Mouse (Mus musculus) forebrain, embryonic 15.5 days (tissue): ENCODE measurements around the gene Aldh1l1. TPM values are rescaled to one million over a fixed set of nuclear protein-coding genes. Genes with fewer than 3 reads are reported as not detected.

ENCODE experiments used
- ATAC-seq: fragments of 200-750 bp; cut with Nextera tagmentation; replicated peaks from 2 replicates; pipeline ENCODE4 v1.8.0; 2017; ENCODE audit warnings: mild to moderate bottlenecking, moderate TSS enrichment, moderate library complexity
- H3K27ac ChIP-seq: fragments of 300-500 bp; sonication (generic); replicated peaks from 2 replicates; pipeline ENCODE4 v1.5.1; 2015; ENCODE audit warnings: mild to moderate bottlenecking, inconsistent platforms
- H3K27me3 ChIP-seq: fragments of 300-500 bp; sonication (generic); 2 replicates; pipeline ENCODE4 v1.6.1; 2015; ENCODE audit warnings: inconsistent platforms
- H3K36me3 ChIP-seq: fragments of 300-500 bp; sonication (generic); 2 replicates; pipeline ENCODE4 v1.6.1; 2015; ENCODE audit warnings: mild to moderate bottlenecking, inconsistent platforms
- H3K4me1 ChIP-seq: fragments of 300-500 bp; sonication (generic); 2 replicates; pipeline ENCODE4 v1.6.1; 2015; ENCODE audit warnings: inconsistent platforms
- H3K4me2 ChIP-seq: fragments of 300-500 bp; sonication (generic); replicated peaks from 2 replicates; pipeline ENCODE4 v1.6.1; 2015; ENCODE audit warnings: mild to moderate bottlenecking, inconsistent platforms
- H3K4me3 ChIP-seq: fragments of 300-500 bp; sonication (generic); 2 replicates; pipeline ENCODE4 v1.5.1; 2015; ENCODE audit warnings: mild to moderate bottlenecking, inconsistent platforms
- H3K9ac ChIP-seq: fragments of 300-500 bp; sonication (generic); replicated peaks from 2 replicates; pipeline ENCODE4 v1.6.1; 2015; ENCODE audit warnings: mild to moderate bottlenecking, inconsistent platforms
- H3K9me3 ChIP-seq: fragments of 300-500 bp; sonication (generic); 2 replicates; pipeline ENCODE4 v1.6.1; 2016; ENCODE audit warnings: inconsistent platforms
- WGBS: fragments of 180-500 bp; shearing (Covaris S2); methylation state at CpG from one replicate; pipeline ENCODE4 v1.1.7; 2015; ENCODE audit warnings: mixed read lengths; 5-methylcytosine and 5-hydroxymethylcytosine counted together
- polyA plus RNA-seq: library from polyadenylated mRNA; unstranded; fragments of >200 nt; fragmentation: Nextera tagmentation; extraction: Ambion mirVana; gene quantifications from 2 replicates; pipeline ENCODE4 v1.2.1, GENCODE M21; 2015

The Aldh1l1 gene
- polyA plus RNA-seq, 1 experiment from 2014 or later: 35.6 TPM

- no peak overlapping the region for H3K4me3 ChIP-seq
- no peak overlapping the region for H3K9ac ChIP-seq
- H3K27me3 ChIP-seq: no peaks in the 10 kb centered on the region
- no peaks in the 10 kb centered on the region for H3K36me3 ChIP-seq
- H3K4me1 ChIP-seq: no peaks in the 10 kb centered on the region
- H3K4me2 ChIP-seq: no peak overlapping the region
- WGBS: 70% methylated on average over 5 of the region's 5 CpGs
- no peak for ATAC-seq
- H3K27ac ChIP-seq: no peak overlapping the region
- H3K9me3 ChIP-seq: no peaks in the 10 kb centered on the region
Measured at GRCm38 (mm10) chr6:90588113-90588512, 101.9 kb downstream of the Aldh1l1 start.

- Histone ChIP-seq H3K9me3 (no peaks in the 10 kb centered on the region), H3K4me3 (no peak overlapping the region), H3K27ac (no peak overlapping the region), H3K36me3 (no peaks in the 10 kb centered on the region), H3K27me3 (no peaks in the 10 kb centered on the region), H3K4me2 (no peak overlapping the region), H3K4me1 (no peaks in the 10 kb centered on the region), H3K9ac (no peak overlapping the region)
- no peak for ATAC-seq
- whole genome bisulfite sequencing: 88% methylated on average over 1 of the region's 1 CpGs
Measured at GRCm38 (mm10) chr6:90590707-90591106, 104.5 kb downstream of the Aldh1l1 start.

GRCm38 (mm10) chr6:90594972-90595371 is 108.7 kb downstream of the Aldh1l1 start:
- no peaks in the 10 kb centered on the region for H3K9me3 ChIP-seq
- no peaks in the 10 kb centered on the region for H3K4me1 ChIP-seq
- ATAC-seq: no peak
- H3K4me3 ChIP-seq: no peak overlapping the region
- no peak overlapping the region for H3K4me2 ChIP-seq
- no peaks in the 10 kb centered on the region for H3K27me3 ChIP-seq
- no peaks in the 10 kb centered on the region for H3K36me3 ChIP-seq
- no peak overlapping the region for H3K27ac ChIP-seq
- 92% methylated on average over 1 of the region's 1 CpGs for WGBS
- no peak overlapping the region for H3K9ac ChIP-seq

- no peak for ATAC-seq
- WGBS: 84% methylated on average over 4 of the region's 4 CpGs
- Histone ChIP-seq H3K9me3 (no peaks in the 10 kb centered on the region), H3K4me2 (no peak overlapping the region), H3K27ac (no peak overlapping the region), H3K36me3 (no peaks in the 10 kb centered on the region), H3K27me3 (no peaks in the 10 kb centered on the region), H3K4me1 (no peaks in the 10 kb centered on the region), H3K4me3 (no peak overlapping the region), H3K9ac (no peak overlapping the region)
Measured at GRCm38 (mm10) chr6:90597060-90597459, 110.8 kb downstream of the Aldh1l1 start.

- no peak overlapping the region for H3K27ac ChIP-seq
- H3K4me2 ChIP-seq: no peak overlapping the region
- no peaks in the 10 kb centered on the region for H3K4me1 ChIP-seq
- no peaks in the 10 kb centered on the region for H3K27me3 ChIP-seq
- no peak overlapping the region for H3K9ac ChIP-seq
- H3K4me3 ChIP-seq: no peak overlapping the region
- WGBS: 77% methylated on average over 2 of the region's 2 CpGs
- ATAC-seq: no peak
- H3K36me3 ChIP-seq: no peaks in the 10 kb centered on the region
- no peaks in the 10 kb centered on the region for H3K9me3 ChIP-seq
Measured at GRCm38 (mm10) chr6:90597592-90597991, 111.4 kb downstream of the Aldh1l1 start.

- no peak overlapping the region for H3K4me3 ChIP-seq
- H3K27ac ChIP-seq: no peak overlapping the region
- ATAC-seq: no peak
- H3K36me3 ChIP-seq: no peaks in the 10 kb centered on the region
- no peaks in the 10 kb centered on the region for H3K4me1 ChIP-seq
- H3K27me3 ChIP-seq: no peaks in the 10 kb centered on the region
- H3K9me3 ChIP-seq: no peaks in the 10 kb centered on the region
- H3K9ac ChIP-seq: no peak overlapping the region
- WGBS: 89% methylated on average over 6 of the region's 6 CpGs
- H3K4me2 ChIP-seq: no peak overlapping the region
Measured at GRCm38 (mm10) chr6:90598197-90598596, 112.0 kb downstream of the Aldh1l1 start.

GRCm38 (mm10) chr6:90600351-90600750 is 114.1 kb downstream of the Aldh1l1 start:
- Histone ChIP-seq H3K4me3 (no peak overlapping the region), H3K9ac (no peak overlapping the region), H3K27ac (no peak overlapping the region), H3K4me1 (peaks cover 6% of the 10 kb centered on the region), H3K36me3 (no peaks in the 10 kb centered on the region), H3K4me2 (no peak overlapping the region), H3K9me3 (no peaks in the 10 kb centered on the region), H3K27me3 (no peaks in the 10 kb centered on the region; the same call in 1 of the 2 replicates)
- 84% methylated on average over 4 of the region's 4 CpGs for WGBS
- no peak for ATAC-seq

GRCm38 (mm10) chr6:90601736-90602135 is 115.5 kb downstream of the Aldh1l1 start:
- peaks cover 9% of the 10 kb centered on the region for H3K4me1 ChIP-seq
- ATAC-seq: no peak
- no peak overlapping the region for H3K9ac ChIP-seq
- H3K27ac ChIP-seq: no peak overlapping the region
- no peaks in the 10 kb centered on the region for H3K36me3 ChIP-seq
- no peak overlapping the region for H3K4me2 ChIP-seq
- H3K27me3 ChIP-seq: no peaks in the 10 kb centered on the region; the same call in 1 of the 2 replicates
- H3K4me3 ChIP-seq: no peak overlapping the region
- WGBS: 65% methylated on average over 7 of the region's 7 CpGs
- no peaks in the 10 kb centered on the region for H3K9me3 ChIP-seq

GRCm38 (mm10) chr6:90602304-90602703 is 116.1 kb downstream of the Aldh1l1 start:
- WGBS: 95% methylated on average over 3 of the region's 3 CpGs
- Histone ChIP-seq H3K9ac (no peak overlapping the region), H3K36me3 (no peaks in the 10 kb centered on the region), H3K9me3 (no peaks in the 10 kb centered on the region), H3K4me1 (peaks cover 9% of the 10 kb centered on the region), H3K4me3 (no peak overlapping the region), H3K27ac (no peak overlapping the region), H3K27me3 (no peaks in the 10 kb centered on the region; the same call in 1 of the 2 replicates), H3K4me2 (no peak overlapping the region)
- ATAC-seq: no peak

GRCm38 (mm10) chr6:90603126-90603525 is 116.9 kb downstream of the Aldh1l1 start:
- Histone ChIP-seq H3K4me1 (peaks cover 9% of the 10 kb centered on the region), H3K9ac (no peak overlapping the region), H3K27me3 (no peaks in the 10 kb centered on the region; the same call in 1 of the 2 replicates), H3K36me3 (no peaks in the 10 kb centered on the region), H3K9me3 (no peaks in the 10 kb centered on the region), H3K27ac (no peak overlapping the region), H3K4me3 (no peak overlapping the region), H3K4me2 (no peak overlapping the region)
- 64% methylated on average over 7 of the region's 7 CpGs for WGBS
- no peak for ATAC-seq

- Histone ChIP-seq H3K4me1 (peaks cover 9% of the 10 kb centered on the region), H3K9me3 (no peaks in the 10 kb centered on the region), H3K4me3 (peak overlapping the region; percentile 55), H3K4me2 (peak overlapping the region; percentile 79), H3K36me3 (no peaks in the 10 kb centered on the region), H3K27ac (no peak overlapping the region), H3K9ac (no peak overlapping the region), H3K27me3 (no peaks in the 10 kb centered on the region; the same call in 1 of the 2 replicates)
- WGBS: 70% methylated on average over 3 of the region's 3 CpGs
- ATAC-seq: peak; percentile 25
Measured at GRCm38 (mm10) chr6:90604130-90604529, 117.9 kb downstream of the Aldh1l1 start.

GRCm38 (mm10) chr6:90604533-90605297 is 118.5 kb downstream of the Aldh1l1 start, which contains the start of gene Slc41a3:
Slc41a3 (plus strand) TSS chr6:90604725.
- under 1% methylated on average over 49 of the region's 49 CpGs for WGBS
- no peak within 1 kb of the TSS for H3K27ac ChIP-seq
- peak within 1 kb of the TSS; percentile 55 for H3K4me3 ChIP-seq
- H3K27me3 ChIP-seq: no peaks in the 10 kb centered on the region; the same call in 1 of the 2 replicates
- peak; percentile 89 for ATAC-seq
- peak within 1 kb of the TSS; percentile 59 for H3K9ac ChIP-seq
- H3K4me1 ChIP-seq: peaks cover 9% of the 10 kb centered on the region
- H3K9me3 ChIP-seq: no peaks in the 10 kb centered on the region
- H3K4me2 ChIP-seq: peak within 1 kb of the TSS; percentile 79
- H3K36me3 ChIP-seq: no peaks in the 10 kb centered on the region

- no peaks in the 10 kb centered on the region; the same call in 1 of the 2 replicates for H3K27me3 ChIP-seq
- H3K9ac ChIP-seq: peak overlapping the region; percentile 59
- H3K36me3 ChIP-seq: no peaks in the 10 kb centered on the region
- peaks cover 9% of the 10 kb centered on the region for H3K4me1 ChIP-seq
- ATAC-seq: no peak
- no peaks in the 10 kb centered on the region for H3K9me3 ChIP-seq
- 17% methylated on average over 5 of the region's 5 CpGs for WGBS
- peak overlapping the region; percentile 55 for H3K4me3 ChIP-seq
- H3K4me2 ChIP-seq: peak overlapping the region; percentile 79
- no peak overlapping the region for H3K27ac ChIP-seq
Measured at GRCm38 (mm10) chr6:90605298-90605665, 119.1 kb downstream of the Aldh1l1 start.
